Mouse (Mus musculus): ENCODE measurements around the gene Olfr747. TPM values are rescaled to one million over a fixed set of nuclear protein-coding genes. Genes with fewer than 3 reads are reported as not detected.
"Not testable (repeated sequence)": the region's sequence is repeated elsewhere in the genome, so short reads cannot be mapped to it uniquely, and the experiment has no call there.

Gene Olfr747
- not detected in 3 replicates for total RNA-seq (2017)

DNA sequence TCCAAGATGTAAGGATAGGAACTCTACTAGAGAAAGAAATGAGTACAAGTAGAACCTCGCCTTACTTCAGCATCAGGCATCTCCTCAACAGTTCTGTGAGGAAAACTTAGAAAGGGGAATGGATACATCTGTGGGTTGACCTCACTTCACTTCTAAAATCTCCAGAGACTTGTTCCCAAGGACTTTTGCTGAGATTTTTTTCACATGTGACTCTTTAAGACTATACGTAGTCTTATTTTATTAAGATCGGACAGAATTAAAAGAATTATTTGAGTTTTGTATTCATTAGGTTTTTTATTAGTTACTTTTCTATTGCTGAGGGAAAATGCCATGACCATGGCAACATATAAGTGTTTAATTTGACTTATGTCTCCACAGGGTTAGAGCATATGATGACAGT, at the start of gene Olfr747:
Gene Olfr747, minus strand, starts transcription at position 101 of the 400 bp plus-strand sequence.
- no peak for ATAC-seq (replicated peaks; ENCODE audit: insufficient number of reproducible peaks, low FRiP score, low TSS enrichment, poor library complexity, severe bottlenecking)

GRCm38 (mm10) chr14:50741584-50741983, 48.6 kb upstream of the Olfr747 start:
- no peak for ATAC-seq (replicated peaks; ENCODE audit: insufficient number of reproducible peaks, low FRiP score, low TSS enrichment, poor library complexity, severe bottlenecking)

DNA sequence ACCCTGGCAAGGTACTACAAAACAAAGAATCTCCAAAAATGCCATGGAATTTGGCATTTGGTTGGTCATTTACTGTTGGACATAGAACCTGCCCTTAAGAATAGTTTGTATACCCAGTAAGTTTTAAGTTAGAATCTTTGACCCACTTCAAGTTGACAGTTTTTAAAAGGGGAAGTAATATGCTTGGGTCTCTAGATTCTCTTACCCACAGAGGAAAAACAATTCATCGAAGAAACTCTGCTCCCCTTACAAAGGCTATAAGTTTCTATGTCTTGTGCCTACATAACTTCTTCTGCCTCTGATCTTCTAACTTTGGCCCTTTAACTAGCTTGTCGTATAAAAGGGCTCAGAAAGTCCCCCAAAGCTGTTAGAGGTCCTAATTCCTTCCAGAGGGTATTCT, 47.3 kb upstream of the Olfr747 start:
- ATAC-seq (replicated peaks; ENCODE audit: insufficient number of reproducible peaks, low FRiP score, low TSS enrichment, poor library complexity, severe bottlenecking) = no peak

DNA sequence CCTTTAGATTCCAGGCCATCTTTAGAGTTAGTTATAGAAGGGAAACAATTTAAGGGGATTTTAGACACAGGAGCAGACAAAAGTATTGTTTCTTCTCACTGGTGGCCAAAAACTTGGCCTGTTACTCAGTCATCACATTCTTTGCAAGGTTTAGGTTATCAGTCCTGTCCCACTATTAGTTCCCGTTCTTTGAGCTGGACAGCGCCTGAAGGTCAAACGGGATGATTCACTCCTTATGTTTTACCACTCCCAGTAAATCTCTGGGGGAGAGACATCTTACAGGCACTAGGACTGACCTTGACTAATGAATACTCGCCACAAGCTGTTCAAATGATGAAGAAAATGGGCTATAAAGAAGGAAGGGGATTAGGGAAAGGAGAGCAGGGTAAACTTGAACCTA, 29.4 kb upstream of the Olfr747 start:
- ATAC-seq (replicated peaks; ENCODE audit: insufficient number of reproducible peaks, low FRiP score, low TSS enrichment, poor library complexity, severe bottlenecking) = not testable (repeated sequence)

- not testable (repeated sequence) for ATAC-seq (replicated peaks; ENCODE audit: insufficient number of reproducible peaks, low FRiP score, low TSS enrichment, poor library complexity, severe bottlenecking)
Observed at GRCm38 (mm10) chr14:50719875-50720274, 26.9 kb upstream of the Olfr747 start.

DNA sequence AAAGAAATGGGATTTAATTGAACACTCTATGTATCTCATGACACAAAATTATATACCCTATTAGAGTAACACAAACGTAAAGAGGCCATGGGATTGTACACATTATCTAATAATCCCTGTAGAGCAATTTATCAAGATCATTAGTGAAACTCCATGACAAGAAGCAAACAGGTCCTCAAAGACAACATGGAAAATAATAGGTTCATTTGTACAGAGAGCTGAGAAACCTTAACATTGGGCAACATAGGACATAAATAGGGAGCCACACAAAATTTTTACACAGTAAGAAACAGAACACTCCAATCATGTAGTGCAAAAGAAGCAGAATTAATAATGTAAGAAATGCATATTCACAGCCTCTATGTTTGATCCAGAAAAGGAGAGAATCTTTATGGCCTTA, 14.1 kb upstream of the Olfr747 start, which contains the start of gene Olfr748:
Gene Olfr748, plus strand, starts transcription at position 301 of the 400 bp plus-strand sequence.
- no peak for ATAC-seq (replicated peaks; ENCODE audit: insufficient number of reproducible peaks, low FRiP score, low TSS enrichment, poor library complexity, severe bottlenecking)

DNA sequence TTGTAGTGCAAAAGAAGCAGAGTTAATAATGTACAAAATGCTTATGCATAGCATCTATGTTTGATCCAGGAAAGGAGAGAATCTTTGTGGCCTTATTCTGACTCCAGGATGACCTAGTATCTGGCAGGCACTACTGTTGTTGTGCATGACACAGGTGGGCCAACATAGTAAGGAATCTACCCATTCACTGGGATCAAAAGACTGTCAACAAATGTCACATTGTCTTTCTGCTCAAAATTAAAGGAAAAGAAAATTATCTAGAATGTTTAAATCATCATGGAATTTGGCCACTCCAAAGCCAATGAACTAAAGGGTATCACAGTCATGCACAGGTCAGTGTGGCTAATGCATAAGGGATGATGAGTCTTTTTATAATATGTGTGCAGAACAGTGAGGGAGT, 46.2 kb downstream of the Olfr747 start, which contains the start of gene Olfr746:
Gene Olfr746, plus strand, starts transcription at position 301 of the 400 bp plus-strand sequence.
- ATAC-seq (replicated peaks; ENCODE audit: insufficient number of reproducible peaks, low FRiP score, low TSS enrichment, poor library complexity, severe bottlenecking) = no peak

- ATAC-seq (replicated peaks; ENCODE audit: insufficient number of reproducible peaks, low FRiP score, low TSS enrichment, poor library complexity, severe bottlenecking) = no peak
Observed at GRCm38 (mm10) chr14:50639088-50639487, 53.9 kb downstream of the Olfr747 start, which contains the start of gene Olfr745. TSS of gene Olfr745 (plus strand) at chr14:50639388.

Other genes with a start within 250 kb of the Olfr747 start
- not detected in 3 replicates for gene Olfr740, start 247.7 kb downstream of the Olfr747 start, total RNA-seq (2017)
- gene Olfr741, start 220.5 kb downstream of the Olfr747 start, total RNA-seq (2017) = not detected in 3 replicates
- not detected in 3 replicates for gene Olfr742, start 189.6 kb downstream of the Olfr747 start, total RNA-seq (2017)
- not detected in 3 replicates for gene Olfr743, start 171.4 kb downstream of the Olfr747 start, total RNA-seq (2017)
- not detected in 3 replicates for gene Olfr744, start 78.3 kb downstream of the Olfr747 start, total RNA-seq (2017)
- not detected in 3 replicates for gene Olfr745, start 53.8 kb downstream of the Olfr747 start, total RNA-seq (2017)
- not detected in 3 replicates for gene Olfr746, start 46.1 kb downstream of the Olfr747 start, total RNA-seq (2017)
- gene Olfr748, start 14.2 kb upstream of the Olfr747 start, total RNA-seq (2017) = not detected in 3 replicates
- gene Olfr749, start 51.9 kb upstream of the Olfr747 start, total RNA-seq (2017) = not detected in 3 replicates
- gene Ttc5, start 92.3 kb upstream of the Olfr747 start, total RNA-seq (2017) = 55.8 to 70.2 TPM (median 65.8 TPM) in 3 replicates
- gene Ccnb1ip1, start 114.5 kb upstream of the Olfr747 start, total RNA-seq (2017) = not detected in 3 replicates
- 85.4 to 96.9 TPM (median 86.6 TPM) in 3 replicates for gene Parp2, start 114.6 kb upstream of the Olfr747 start, total RNA-seq (2017)
- 60.9 to 144 TPM (median 125 TPM) in 3 replicates for gene Tep1, start 177.4 kb upstream of the Olfr747 start, total RNA-seq (2017)
- gene Klhl33, start 204.3 kb upstream of the Olfr747 start, total RNA-seq (2017) = not detected in 3 replicates
- 51.7 to 66.4 TPM (median 58.2 TPM) in 3 replicates for gene Osgep, start 231.7 kb upstream of the Olfr747 start, total RNA-seq (2017)
- 8.5 to 22.9 TPM (median 11.7 TPM) in 3 replicates for gene Apex1, start 231.8 kb upstream of the Olfr747 start, total RNA-seq (2017)
- gene Pip4p1, start 237.7 kb upstream of the Olfr747 start, total RNA-seq (2017) = 34.7 to 50.0 TPM (median 44.9 TPM) in 3 replicates
- gene Pnp, start 237.9 kb upstream of the Olfr747 start, total RNA-seq (2017) = 61.9 to 69.4 TPM (median 68.2 TPM) in 3 replicates

Measured in monocyte, adult 5-6 weeks (primary cell).